Mouse (Mus musculus) embryonic facial prominence, embryonic 10.5 days (tissue): ENCODE measurements at regions not wholly inside any gene's neighbourhood (a gene's known extent, or its start where the extent isn't known, plus 50 kb on each side); places are given as distances from the start of the nearest gene placed in this dataset.

Source experiments
- DNase-seq: peaks from one replicate; pipeline ENCODE4 v3.0.0-alpha.2; 2017; ENCODE audit warnings: low spot score
- H3K27ac ChIP-seq: fragments of 300-500 bp; sonication (generic); replicated peaks from 2 replicates; pipeline ENCODE4 v1.5.1; 2016; ENCODE audit warnings: mild to moderate bottlenecking
- H3K27me3 ChIP-seq: fragments of 300-500 bp; sonication (generic); replicated peaks from 2 replicates; pipeline ENCODE4 v1.6.1; 2016; ENCODE audit warnings: low read depth, mild to moderate bottlenecking; ENCODE audit not compliant: poor library complexity, severe bottlenecking
- H3K36me3 ChIP-seq: fragments of 300-500 bp; sonication (generic); replicated peaks from 2 replicates; pipeline ENCODE4 v1.6.1; 2016; ENCODE audit warnings: mild to moderate bottlenecking, moderate library complexity
- H3K4me1 ChIP-seq: fragments of 300-500 bp; sonication (generic); 2 replicates; pipeline ENCODE4 v1.6.1; 2016
- H3K4me3 ChIP-seq: fragments of 300-500 bp; sonication (generic); 2 replicates; pipeline ENCODE4 v1.5.1; 2016; ENCODE audit warnings: mild to moderate bottlenecking, moderate library complexity
- H3K9me3 ChIP-seq: fragments of 300-500 bp; sonication (generic); 2 replicates; pipeline ENCODE4 v1.6.1; 2016; ENCODE audit warnings: mild to moderate bottlenecking
- WGBS: fragments of 180-500 bp; shearing (Covaris S2); methylation state at CpG from one replicate; pipeline ENCODE4 v1.1.7; 2016; 5-methylcytosine and 5-hydroxymethylcytosine counted together

GRCm38 (mm10) chr10:16664483-16664882 lies 1058.5 kb upstream of the Cited2 start:
- H3K27ac ChIP-seq, result no peak overlapping the region
- H3K4me1 ChIP-seq, result no peaks in the 10 kb centered on the region
- no peaks in the 10 kb centered on the region for H3K27me3 ChIP-seq
- DNase-seq, result no peak
- 44% methylated on average over 1 of the region's 1 CpGs for WGBS
- no peaks in the 10 kb centered on the region for H3K36me3 ChIP-seq
- H3K9me3 ChIP-seq, result no peaks in the 10 kb centered on the region
- H3K4me3 ChIP-seq, result no peak overlapping the region

- Histone ChIP-seq H3K4me1 (no peaks in the 10 kb centered on the region), H3K4me3 (no peak overlapping the region), H3K27me3 (no peaks in the 10 kb centered on the region), H3K36me3 (no peaks in the 10 kb centered on the region), H3K9me3 (no peaks in the 10 kb centered on the region), H3K27ac (no peak overlapping the region)
- WGBS, result 79% methylated on average over 2 of the region's 2 CpGs
- no peak for DNase-seq
Measured at GRCm38 (mm10) chr10:16670286-16670685, 1052.7 kb upstream of the Cited2 start.

DNA sequence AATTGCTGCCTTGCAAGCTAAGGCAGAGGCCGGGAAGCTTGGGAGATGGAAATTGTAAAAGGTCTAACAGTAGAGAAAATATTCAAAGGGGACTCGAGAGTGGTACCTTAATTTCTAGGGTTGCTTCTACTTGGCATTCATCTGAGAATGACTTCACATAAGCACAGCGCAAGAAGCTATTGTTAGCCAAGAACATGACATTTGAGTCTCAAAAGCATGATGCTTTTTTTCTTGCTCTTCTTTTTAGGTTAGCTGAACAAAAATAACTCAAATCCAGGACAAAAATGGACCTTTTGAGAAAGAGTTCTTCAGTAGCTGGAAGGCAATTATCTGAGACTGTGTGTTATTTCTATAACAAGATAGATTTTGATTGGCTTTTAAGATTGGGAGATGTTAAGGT lies 1042.0 kb upstream of the Cited2 start:
- Histone ChIP-seq H3K27ac (no peak overlapping the region), H3K27me3 (no peaks in the 10 kb centered on the region), H3K36me3 (no peaks in the 10 kb centered on the region), H3K4me1 (no peaks in the 10 kb centered on the region), H3K4me3 (no peak overlapping the region), H3K9me3 (no peaks in the 10 kb centered on the region)
- WGBS, result 90% methylated on average over 3 of the region's 3 CpGs
- no peak for DNase-seq

GRCm38 (mm10) chr10:16685352-16685751 lies 1037.7 kb upstream of the Cited2 start:
- no peaks in the 10 kb centered on the region for H3K27me3 ChIP-seq
- H3K4me3 ChIP-seq, result no peak overlapping the region
- no peak for DNase-seq
- H3K27ac ChIP-seq, result no peak overlapping the region
- no peaks in the 10 kb centered on the region for H3K36me3 ChIP-seq
- no peaks in the 10 kb centered on the region for H3K9me3 ChIP-seq
- WGBS, result 94% methylated on average over 1 of the region's 1 CpGs
- no peaks in the 10 kb centered on the region for H3K4me1 ChIP-seq

DNA sequence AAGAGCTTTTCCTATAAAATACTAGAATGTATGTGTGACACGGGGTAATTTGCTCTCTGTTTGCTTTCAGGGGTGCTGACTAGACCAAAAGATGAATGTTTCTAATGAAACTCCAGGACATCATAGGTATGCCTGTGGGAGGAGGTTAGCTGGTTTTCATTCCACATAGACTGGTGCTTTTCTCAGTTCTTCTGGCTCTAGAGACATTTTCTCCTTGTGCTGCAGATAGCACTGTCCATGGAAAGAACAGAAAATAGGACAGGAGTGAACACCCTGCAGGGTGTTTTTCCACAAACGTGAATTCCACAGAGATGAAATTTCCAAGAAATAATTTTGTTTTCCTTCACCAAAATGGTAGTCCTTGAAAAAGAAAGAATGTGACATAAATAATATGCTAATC lies 1016.0 kb upstream of the Cited2 start:
- H3K9me3 ChIP-seq, result no peaks in the 10 kb centered on the region
- 83% methylated on average over 2 of the region's 2 CpGs for WGBS

GRCm38 (mm10) chr10:16713143-16713542 lies 1009.9 kb upstream of the Cited2 start:
- 72% methylated on average over 3 of the region's 3 CpGs for WGBS
- no peak overlapping the region for H3K4me3 ChIP-seq
- DNase-seq, result no peak
- H3K27me3 ChIP-seq, result no peaks in the 10 kb centered on the region
- H3K27ac ChIP-seq, result no peak overlapping the region
- no peaks in the 10 kb centered on the region for H3K4me1 ChIP-seq
- no peaks in the 10 kb centered on the region for H3K36me3 ChIP-seq
- no peaks in the 10 kb centered on the region for H3K9me3 ChIP-seq

More for the DNA sequence above, 1016.0 kb upstream of the Cited2 start:
- no peak for DNase-seq
- Histone ChIP-seq H3K4me1 (no peaks in the 10 kb centered on the region), H3K27ac (no peak overlapping the region), H3K36me3 (no peaks in the 10 kb centered on the region), H3K4me3 (no peak overlapping the region), H3K27me3 (no peaks in the 10 kb centered on the region)

DNA sequence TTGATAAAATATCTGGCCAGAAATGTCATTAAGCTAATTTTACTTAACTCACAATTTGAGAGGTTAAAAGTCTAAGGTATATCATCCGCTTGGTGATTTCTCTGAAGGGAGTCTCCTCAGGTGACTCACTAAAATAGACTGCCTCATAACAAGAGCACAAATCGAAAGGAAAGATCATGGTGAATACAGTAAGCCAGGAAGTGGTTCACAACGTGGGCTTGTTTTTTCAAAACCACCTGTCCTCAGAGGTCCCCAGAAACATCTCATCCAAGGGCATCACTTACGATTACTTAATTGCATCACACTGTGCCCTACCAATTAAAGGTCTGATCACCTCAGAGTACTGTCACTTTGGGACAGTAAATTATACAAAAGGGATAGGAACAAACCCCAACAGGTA lies 1009.0 kb upstream of the Cited2 start:
- WGBS, result 81% methylated on average over 4 of the region's 4 CpGs
- no peak for DNase-seq
- Histone ChIP-seq H3K27me3 (no peaks in the 10 kb centered on the region), H3K9me3 (no peaks in the 10 kb centered on the region), H3K4me1 (no peaks in the 10 kb centered on the region), H3K4me3 (no peak overlapping the region), H3K27ac (no peak overlapping the region), H3K36me3 (no peaks in the 10 kb centered on the region)

DNA sequence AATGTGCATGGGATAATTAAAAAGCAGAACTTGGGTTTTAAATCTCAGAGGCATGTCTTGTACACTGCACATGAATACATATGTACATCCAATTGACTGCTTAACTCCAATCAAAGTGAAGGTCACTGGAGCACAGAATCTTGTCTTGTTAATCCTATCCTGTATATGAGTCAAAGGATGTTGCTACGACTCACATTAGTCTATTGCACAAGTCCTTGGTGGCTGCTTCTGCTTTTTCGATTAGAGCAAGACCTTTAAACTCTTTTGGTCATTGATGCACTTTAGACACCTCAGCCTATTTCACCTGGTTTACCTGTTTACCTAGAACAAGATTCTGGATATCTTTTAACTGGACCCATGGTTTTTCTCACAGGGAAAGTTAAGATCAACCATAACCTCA lies 1008.5 kb upstream of the Cited2 start:
- WGBS, result 83% methylated on average over 2 of the region's 2 CpGs
- Histone ChIP-seq H3K4me1 (no peaks in the 10 kb centered on the region), H3K27me3 (no peaks in the 10 kb centered on the region), H3K27ac (no peak overlapping the region), H3K4me3 (no peak overlapping the region), H3K36me3 (no peaks in the 10 kb centered on the region), H3K9me3 (no peaks in the 10 kb centered on the region)
- no peak for DNase-seq

DNA sequence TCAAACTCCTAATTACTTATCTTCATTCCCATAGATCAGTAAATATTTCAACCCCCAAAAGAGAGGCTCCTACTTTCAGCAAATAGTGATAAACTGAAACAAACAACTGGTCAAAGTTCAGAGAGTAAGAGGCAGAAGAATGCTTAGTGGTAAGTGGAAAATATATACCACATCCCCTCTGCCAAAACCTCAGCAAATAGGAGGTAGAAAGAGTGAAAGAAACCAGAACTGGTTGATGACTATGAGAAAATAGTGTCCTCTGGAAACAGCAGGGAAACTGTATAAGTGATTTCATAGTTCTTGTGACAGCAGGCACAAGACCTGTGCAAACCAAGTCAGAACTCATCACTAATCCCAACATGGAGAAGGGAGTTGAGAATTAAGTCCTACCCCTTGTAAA lies 980.8 kb upstream of the Cited2 start:
- Histone ChIP-seq H3K27me3 (no peaks in the 10 kb centered on the region), H3K9me3 (no peaks in the 10 kb centered on the region)

GRCm38 (mm10) chr10:16751546-16751945 lies 971.5 kb upstream of the Cited2 start:
- no peaks in the 10 kb centered on the region for H3K27me3 ChIP-seq
- H3K4me3 ChIP-seq, result no peak overlapping the region
- DNase-seq, result no peak
- no peak overlapping the region for H3K27ac ChIP-seq
- H3K36me3 ChIP-seq, result no peaks in the 10 kb centered on the region
- no peaks in the 10 kb centered on the region for H3K9me3 ChIP-seq
- no peaks in the 10 kb centered on the region for H3K4me1 ChIP-seq

More for the DNA sequence above, 980.8 kb upstream of the Cited2 start:
- no peaks in the 10 kb centered on the region for H3K36me3 ChIP-seq
- H3K27ac ChIP-seq, result no peak overlapping the region
- no peaks in the 10 kb centered on the region for H3K4me1 ChIP-seq
- no peak overlapping the region for H3K4me3 ChIP-seq
- DNase-seq, result no peak

DNA sequence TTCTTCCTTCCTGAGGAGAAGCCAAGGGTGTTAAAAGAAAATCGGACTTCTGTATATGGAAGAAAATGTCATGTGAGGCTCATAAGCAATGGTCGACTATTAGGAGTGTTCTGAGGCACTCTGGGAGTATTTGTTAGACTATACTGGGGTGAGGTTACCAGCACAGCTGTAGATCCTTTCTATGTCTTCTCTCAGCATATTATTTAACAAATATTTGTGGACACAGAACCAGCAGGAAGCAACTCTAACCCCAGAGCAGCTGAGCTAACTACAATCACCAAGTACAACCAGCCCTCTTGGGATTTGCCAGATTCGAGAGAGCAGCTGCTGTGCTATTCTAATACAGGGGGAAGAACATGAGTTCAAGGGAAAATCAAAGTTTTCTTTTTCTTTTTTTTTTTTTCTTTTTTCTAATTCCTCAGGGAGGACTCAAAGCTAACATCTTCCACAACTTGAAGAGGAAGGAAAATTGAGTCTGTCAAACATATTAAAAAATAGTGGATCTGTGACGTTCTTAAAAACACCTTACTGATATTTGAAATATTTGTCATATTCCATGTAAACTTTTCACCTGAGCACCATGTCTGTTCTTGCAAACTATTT lies 933.3 kb upstream of the Cited2 start:
- WGBS, result 60% methylated on average over 4 of the region's 4 CpGs
- no peaks in the 10 kb centered on the region for H3K4me1 ChIP-seq
- H3K9me3 ChIP-seq, result no peaks in the 10 kb centered on the region
- no peak overlapping the region for H3K4me3 ChIP-seq
- H3K27ac ChIP-seq, result no peak overlapping the region
- no peaks in the 10 kb centered on the region for H3K27me3 ChIP-seq
- DNase-seq, result peak; percentile 31
- no peaks in the 10 kb centered on the region for H3K36me3 ChIP-seq

DNA sequence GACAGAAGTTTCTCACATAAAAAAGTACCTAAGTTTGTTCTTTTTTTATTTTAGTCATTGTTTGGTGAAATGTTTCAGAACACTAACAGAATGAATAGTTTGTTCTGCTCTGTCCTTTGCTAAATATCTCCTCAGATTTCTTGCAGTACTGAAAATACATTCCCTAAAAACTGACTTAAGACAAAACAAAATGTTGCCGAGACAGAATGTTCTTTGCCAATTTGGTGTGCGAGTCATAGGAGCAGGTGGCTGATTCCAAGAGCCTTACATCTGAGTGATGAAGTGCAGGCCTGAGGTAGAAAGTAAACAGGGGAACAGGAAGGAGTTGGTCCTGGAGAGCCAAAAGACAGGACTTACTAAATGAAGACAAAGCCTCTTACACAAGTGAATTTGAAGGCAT lies 919.0 kb upstream of the Cited2 start:
- no peak overlapping the region for H3K27ac ChIP-seq
- WGBS, result 86% methylated on average over 2 of the region's 2 CpGs
- no peak for DNase-seq
- no peaks in the 10 kb centered on the region for H3K4me1 ChIP-seq
- no peaks in the 10 kb centered on the region for H3K36me3 ChIP-seq
- H3K27me3 ChIP-seq, result no peaks in the 10 kb centered on the region
- no peak overlapping the region for H3K4me3 ChIP-seq
- no peaks in the 10 kb centered on the region for H3K9me3 ChIP-seq

DNA sequence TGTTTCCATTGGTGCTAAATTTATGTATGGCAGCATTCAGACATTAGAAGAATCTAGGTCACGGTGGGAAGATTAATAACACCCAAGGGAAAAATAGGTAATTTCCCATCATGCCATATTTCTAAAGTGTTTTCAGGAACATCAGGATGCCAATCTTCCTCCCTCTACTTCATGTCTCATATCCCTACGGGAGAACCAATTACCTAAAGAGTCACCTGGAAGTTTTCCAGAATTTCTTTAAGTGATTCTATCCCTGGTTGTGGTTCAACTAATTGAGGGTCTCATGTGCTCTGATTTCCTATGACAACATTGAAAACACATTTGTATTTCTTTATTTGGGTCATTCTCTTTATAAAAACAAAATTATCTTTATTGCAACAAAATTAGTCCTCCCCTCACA lies 912.3 kb upstream of the Cited2 start:
- no peak for DNase-seq
- Histone ChIP-seq H3K9me3 (no peaks in the 10 kb centered on the region), H3K4me3 (no peak overlapping the region), H3K4me1 (no peaks in the 10 kb centered on the region; the same call in 1 of the 2 replicates), H3K36me3 (no peaks in the 10 kb centered on the region), H3K27ac (no peak overlapping the region), H3K27me3 (no peaks in the 10 kb centered on the region)
- 57% methylated on average over 2 of the region's 2 CpGs for WGBS

GRCm38 (mm10) chr10:16814013-16814412 lies 909.0 kb upstream of the Cited2 start:
- no peaks in the 10 kb centered on the region for H3K36me3 ChIP-seq
- 88% methylated on average over 2 of the region's 2 CpGs for WGBS
- no peak overlapping the region for H3K4me3 ChIP-seq
- DNase-seq, result no peak
- no peaks in the 10 kb centered on the region for H3K9me3 ChIP-seq
- H3K27ac ChIP-seq, result no peak overlapping the region
- H3K4me1 ChIP-seq, result no peaks in the 10 kb centered on the region; the same call in 1 of the 2 replicates
- H3K27me3 ChIP-seq, result no peaks in the 10 kb centered on the region
